Mouse (Mus musculus) spleen, adult 2 months (tissue): Measurements from ENCODE around the gene Gm20388. TPM values are rescaled to one million over a fixed set of nuclear protein-coding genes. Genes with fewer than 3 reads are reported as not detected.

Experiments used
- DNase-seq, 2 experiments: peaks; one replicate each; pipeline versions ENCODE4 v3.0.0 to v3.0.0-alpha.2; 2012 to 2021; ENCODE audit warnings: low spot score in 2 of 2, low read depth in 1 of 2
- H3K27ac ChIP-seq: fragments of 200-500 bp; 2 replicates; pipeline ENCODE4 v1.5.1; 2012; ENCODE audit warnings: low read length, inconsistent platforms; ENCODE audit not compliant: insufficient read depth
- H3K27me3 ChIP-seq: fragments of 200-500 bp; 2 replicates; pipeline ENCODE4 v1.6.1; 2012; ENCODE audit warnings: mild to moderate bottlenecking, moderate library complexity, low read length, inconsistent platforms; ENCODE audit not compliant: control insufficient read depth, insufficient read depth
- H3K36me3 ChIP-seq: fragments of 200-500 bp; 2 replicates; pipeline ENCODE4 v1.6.1; 2012; ENCODE audit warnings: mild to moderate bottlenecking, low read length, inconsistent platforms; ENCODE audit not compliant: control insufficient read depth, insufficient read depth
- H3K4me1 ChIP-seq: fragments of 200-500 bp; 2 replicates; pipeline ENCODE4 v1.6.1; 2011; ENCODE audit warnings: inconsistent platforms; ENCODE audit not compliant: control insufficient read depth, insufficient read depth, insufficient read length
- H3K4me3 ChIP-seq: fragments of 200-500 bp; 2 replicates; pipeline ENCODE4 v1.5.1; 2011; ENCODE audit warnings: mild to moderate bottlenecking, inconsistent platforms; ENCODE audit not compliant: insufficient read depth, insufficient read length; ENCODE audit errors: extremely low read depth
- CTCF ChIP-seq: fragments of 200-500 bp; IDR thresholded peaks from 2 replicates; pipeline ENCODE4 v1.5.1; 2011; ENCODE audit warnings: mild to moderate bottlenecking, inconsistent platforms; ENCODE audit not compliant: insufficient read depth, insufficient read length, insufficient replicate concordance; ENCODE audit errors: extremely low read depth
- POLR2A ChIP-seq: fragments of 200-500 bp; IDR thresholded peaks from 2 replicates; pipeline ENCODE4 v1.6.1; 2011; ENCODE audit warnings: low read depth, low read length, inconsistent platforms
- WGBS: fragments of 180-500 bp; shearing (Covaris S2); methylation state at CpG from one replicate; pipeline ENCODE4 v1.1.7; 2018; 5-methylcytosine and 5-hydroxymethylcytosine counted together
- polyA plus RNA-seq: library from polyadenylated mRNA; depleted of rRNA; stranded (reverse); fragments of >200 nt; gene quantifications from 2 replicates; pipeline ENCODE4 v1.2.3, GENCODE M21; 2012

Gm20388 gene
- polyA plus RNA-seq, 1 experiment: 26.1 TPM

DNA sequence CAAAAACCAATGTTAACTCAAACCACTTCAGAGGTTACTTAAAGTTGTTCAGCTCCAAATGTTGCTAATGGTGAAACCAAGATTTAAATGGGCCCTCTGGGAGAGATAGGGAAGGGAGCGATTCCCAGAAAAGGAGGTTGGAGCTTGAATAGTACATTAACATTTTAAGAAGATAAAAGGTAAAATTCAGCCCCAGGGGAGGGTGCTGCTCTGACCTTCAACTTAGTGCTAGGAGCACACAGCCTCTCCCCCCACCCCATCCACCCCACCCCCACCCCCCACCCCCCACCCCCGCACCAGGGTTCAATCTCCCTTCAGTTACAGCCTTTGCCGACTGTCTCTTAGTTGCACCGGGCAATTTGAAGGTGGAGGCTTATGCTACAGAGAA is 3851.2 kb downstream of the Gm20388 start:
- Histone ChIP-seq H3K4me3 (no peak overlapping the region), H3K27ac (no peak overlapping the region), H3K27me3 (0 out of 2 replicates have a peak, but pooled peaks cover 2% of the 10 kb centered on the region), H3K4me1 (no peaks in the 10 kb centered on the region), H3K36me3 (no peaks in the 10 kb centered on the region)
- WGBS: 48% methylated on average over 4 of the region's 4 CpGs
- no peak for DNase-seq
- TF ChIP-seq POLR2A (no peak), CTCF (no peak)

DNA sequence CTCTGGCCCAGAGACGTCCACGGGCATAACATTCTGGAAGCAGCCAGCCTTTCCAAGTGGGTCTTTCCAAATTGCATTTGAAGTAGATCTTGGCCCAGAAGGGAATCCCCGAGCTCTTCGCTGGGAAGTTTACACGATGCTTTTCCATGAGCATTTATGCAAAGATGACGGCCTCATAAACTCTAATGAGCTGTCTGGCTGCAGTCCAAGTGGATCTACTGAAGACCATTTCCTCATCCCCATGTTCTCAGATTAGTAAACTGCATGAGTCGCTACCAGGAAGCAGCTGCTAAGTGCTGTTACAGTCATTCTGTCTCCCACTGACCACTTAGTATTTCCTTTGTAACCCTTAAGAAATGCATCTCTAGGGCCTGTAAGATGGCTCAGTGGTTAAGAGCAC is 3852.7 kb downstream of the Gm20388 start:
- no peak for TF ChIP-seq CTCF
- no peak for TF ChIP-seq POLR2A
- no peak overlapping the region for H3K4me3 ChIP-seq
- no peaks in the 10 kb centered on the region for H3K4me1 ChIP-seq
- WGBS: 47% methylated on average over 7 of the region's 7 CpGs
- 0 out of 2 replicates have a peak, but pooled peaks cover 2% of the 10 kb centered on the region for H3K27me3 ChIP-seq
- DNase-seq: no peak
- no peak overlapping the region for H3K27ac ChIP-seq
- no peaks in the 10 kb centered on the region for H3K36me3 ChIP-seq

- WGBS: 64% methylated on average over 4 of the region's 4 CpGs
- H3K27ac ChIP-seq: no peak overlapping the region
- no peaks in the 10 kb centered on the region for H3K36me3 ChIP-seq
- H3K4me1 ChIP-seq: no peaks in the 10 kb centered on the region
- no peak overlapping the region for H3K4me3 ChIP-seq
- TF ChIP-seq CTCF: no peak
- TF ChIP-seq POLR2A: no peak
- 0 out of 2 replicates have a peak, but pooled peaks cover 2% of the 10 kb centered on the region for H3K27me3 ChIP-seq
- no peak for DNase-seq
These were observed 3854.0 kb downstream of the Gm20388 start for GRCm38 (mm10) chr8:123764671-123765070.

DNA sequence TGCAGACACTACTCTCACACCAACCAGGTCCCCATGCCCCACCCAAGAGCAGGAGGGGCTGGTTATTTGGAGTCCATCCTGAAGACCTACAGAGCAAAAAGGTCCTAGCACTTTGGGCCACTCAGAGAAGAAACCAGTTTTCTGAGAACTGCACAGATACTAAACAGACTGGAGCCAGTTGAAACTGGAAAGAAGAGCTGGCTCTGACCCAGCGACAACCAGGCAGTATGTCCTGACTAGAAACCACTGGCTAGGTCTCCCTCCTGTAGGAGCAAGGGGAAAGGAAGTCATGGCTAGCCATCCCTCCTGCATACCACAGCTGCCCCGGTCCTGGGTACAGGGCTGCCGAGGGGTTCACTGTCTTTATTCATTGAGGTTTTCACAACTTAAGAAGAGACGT is 3855.9 kb downstream of the Gm20388 start:
- no peak overlapping the region for H3K4me3 ChIP-seq
- no peaks in the 10 kb centered on the region for H3K36me3 ChIP-seq
- TF ChIP-seq CTCF: no peak
- TF ChIP-seq POLR2A: no peak
- no peak overlapping the region for H3K27ac ChIP-seq
- DNase-seq: no peak
- H3K4me1 ChIP-seq: no peaks in the 10 kb centered on the region
- 0 out of 2 replicates have a peak, but pooled peaks cover 2% of the 10 kb centered on the region for H3K27me3 ChIP-seq
- 89% methylated on average over 4 of the region's 4 CpGs for WGBS

DNA sequence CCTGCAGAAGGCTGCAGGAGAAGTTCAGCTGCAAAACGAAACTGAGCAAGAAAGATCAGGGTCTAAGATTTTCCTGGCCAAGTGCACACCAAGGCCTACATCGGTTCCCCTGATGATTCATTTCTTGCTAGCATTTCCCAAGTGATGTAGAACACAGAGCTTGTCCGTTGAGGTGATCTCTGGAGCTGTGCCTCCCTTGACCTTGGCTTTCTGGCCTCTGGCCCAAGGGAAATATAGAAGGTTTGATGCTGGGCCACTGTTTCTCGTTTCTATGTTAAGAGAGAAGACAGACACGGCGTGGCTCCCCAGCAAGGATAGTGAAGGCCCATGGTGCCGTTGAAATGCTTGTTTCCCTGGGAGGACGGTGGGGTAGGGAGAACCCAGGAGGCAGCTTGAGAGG is 3857.2 kb downstream of the Gm20388 start:
- no peaks in the 10 kb centered on the region for H3K27me3 ChIP-seq
- DNase-seq: no peak
- 87% methylated on average over 8 of the region's 8 CpGs for WGBS
- H3K36me3 ChIP-seq: no peaks in the 10 kb centered on the region
- H3K4me3 ChIP-seq: no peak overlapping the region
- TF ChIP-seq POLR2A (no peak), CTCF (no peak)
- H3K27ac ChIP-seq: no peak overlapping the region
- H3K4me1 ChIP-seq: no peaks in the 10 kb centered on the region

DNA sequence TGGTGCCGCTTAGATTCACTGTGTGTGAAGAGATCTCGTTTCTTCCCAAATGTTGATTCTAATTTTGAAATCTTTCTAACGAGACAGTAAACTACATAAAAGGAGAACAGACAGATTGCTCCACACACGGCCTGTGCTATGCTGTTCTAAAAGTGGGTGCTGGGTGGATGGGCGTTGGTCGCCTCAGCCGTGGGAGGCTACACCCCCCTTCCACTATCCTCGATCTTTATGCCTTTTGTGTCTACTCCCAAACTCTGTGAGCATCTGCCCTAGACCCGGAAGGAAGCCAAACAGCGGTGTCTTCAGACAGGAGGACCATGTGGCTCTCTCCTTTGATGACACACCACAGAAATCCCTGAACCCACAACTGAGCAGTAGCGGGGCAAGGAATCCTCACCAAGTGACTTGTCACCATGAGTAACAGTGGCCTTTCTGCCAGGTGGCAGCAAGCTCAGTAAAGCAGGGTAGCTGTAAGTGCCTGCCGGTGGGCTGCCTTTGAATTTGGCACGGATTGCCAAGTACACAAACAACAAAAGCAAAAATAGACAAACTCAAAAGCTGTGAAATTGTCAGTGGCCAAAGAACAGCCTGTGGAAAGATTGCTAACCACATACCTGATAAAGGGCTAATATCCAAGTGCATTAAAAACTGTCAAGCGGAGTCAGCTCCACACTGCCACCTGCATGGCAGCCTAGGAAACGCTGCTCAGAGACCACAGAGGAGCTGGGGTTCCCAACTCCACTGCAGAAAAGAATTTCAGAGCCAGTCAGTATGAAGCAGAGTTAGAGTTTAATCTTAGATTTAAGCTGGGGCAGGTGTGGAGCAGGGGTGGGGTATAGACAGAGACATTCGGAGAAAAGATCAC is 3858.1 kb downstream of the Gm20388 start:
- Histone ChIP-seq H3K4me3 (no peak overlapping the region), H3K27ac (no peak overlapping the region), H3K4me1 (no peaks in the 10 kb centered on the region), H3K36me3 (no peaks in the 10 kb centered on the region), H3K27me3 (no peaks in the 10 kb centered on the region)
- TF ChIP-seq POLR2A (no peak), CTCF (no peak)
- no peak for DNase-seq
- WGBS: 66% methylated on average over 16 of the region's 16 CpGs

DNA sequence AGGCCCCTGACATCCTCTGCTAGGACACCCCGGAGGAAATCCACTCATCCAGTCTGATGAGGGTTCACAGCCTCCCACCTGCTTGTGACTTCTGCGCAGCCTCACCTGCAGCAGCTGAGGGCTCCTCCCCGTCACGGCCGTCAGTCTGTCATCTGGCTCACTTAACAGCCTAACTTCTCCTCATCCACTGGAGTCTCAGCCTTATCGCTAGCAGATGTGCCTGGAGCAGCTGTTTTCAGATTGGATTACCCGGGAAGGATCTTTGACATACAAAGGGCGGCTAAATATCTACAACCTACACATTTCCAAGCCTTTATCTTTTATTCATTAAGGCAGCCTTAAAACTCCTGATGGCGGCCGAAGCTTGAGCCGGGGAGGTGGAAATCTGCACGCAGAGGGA is 3862.8 kb downstream of the Gm20388 start:
- Histone ChIP-seq H3K4me3 (no peak overlapping the region), H3K27me3 (no peaks in the 10 kb centered on the region), H3K27ac (no peak overlapping the region), H3K4me1 (no peaks in the 10 kb centered on the region), H3K36me3 (no peaks in the 10 kb centered on the region)
- 87% methylated on average over 12 of the region's 12 CpGs for WGBS
- TF ChIP-seq POLR2A (no peak), CTCF (no peak)
- DNase-seq: no peak
